Mouse (Mus musculus) kidney, adult 8-10 months (tissue): ENCODE results near the gene Timm23.
"Not testable (repeated sequence)": the region's sequence is repeated elsewhere in the genome, so short reads cannot be mapped to it uniquely, and the experiment has no call there.

Experiments
- DNase-seq, 2 experiments: peaks; one replicate each; pipeline ENCODE4 v3.0.0; 2022

The Timm23 gene

DNA sequence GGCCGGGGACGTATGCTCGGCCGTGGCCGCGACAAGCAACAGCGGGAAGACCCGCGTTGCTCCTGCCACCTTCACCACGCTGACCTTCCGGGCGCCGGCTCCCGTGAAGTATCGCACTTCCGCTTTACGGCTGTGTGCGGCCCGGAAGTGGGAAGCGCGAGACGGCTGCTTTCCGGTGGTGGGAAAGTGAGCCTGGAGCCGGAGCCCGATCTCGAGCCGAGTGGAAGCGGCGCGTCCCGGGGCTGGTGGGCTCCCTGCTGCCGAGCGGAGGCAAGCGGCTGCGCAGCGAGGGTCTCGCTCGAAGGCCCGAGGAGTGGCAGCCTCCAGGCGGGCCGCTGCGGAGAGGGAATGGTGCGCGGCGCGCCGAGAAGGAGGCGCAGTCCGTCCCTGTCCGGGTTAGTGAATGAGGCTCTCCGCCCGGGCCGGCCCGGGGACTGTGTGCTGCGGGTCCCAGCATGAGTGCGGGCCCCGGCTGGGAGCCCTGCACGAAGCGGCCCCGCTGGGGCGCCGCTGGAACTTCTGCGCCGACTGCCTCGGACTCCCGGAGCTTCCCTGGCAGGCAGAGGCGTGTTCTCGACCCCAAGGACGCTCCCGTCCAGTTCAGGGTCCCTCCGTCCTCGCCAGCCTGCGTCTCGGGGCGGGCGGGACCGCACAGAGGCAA, at the start of gene Timm23, which contains the start of gene Parg:
Gene Timm23, minus strand, starts transcription at position 108 of the 661 bp plus-strand sequence.
Gene Parg, plus strand, starts transcription at position 159 of the 661 bp plus-strand sequence.
- peak; percentile 87 to 90 for DNase-seq

- peak; percentile 45 to 53 for DNase-seq
Observed at GRCm38 (mm10) chr14:32249616-32250015, 47.9 kb upstream of the Timm23 start.

GRCm38 (mm10) chr14:32246019-32246418, 44.3 kb upstream of the Timm23 start:
- no peak for DNase-seq

DNA sequence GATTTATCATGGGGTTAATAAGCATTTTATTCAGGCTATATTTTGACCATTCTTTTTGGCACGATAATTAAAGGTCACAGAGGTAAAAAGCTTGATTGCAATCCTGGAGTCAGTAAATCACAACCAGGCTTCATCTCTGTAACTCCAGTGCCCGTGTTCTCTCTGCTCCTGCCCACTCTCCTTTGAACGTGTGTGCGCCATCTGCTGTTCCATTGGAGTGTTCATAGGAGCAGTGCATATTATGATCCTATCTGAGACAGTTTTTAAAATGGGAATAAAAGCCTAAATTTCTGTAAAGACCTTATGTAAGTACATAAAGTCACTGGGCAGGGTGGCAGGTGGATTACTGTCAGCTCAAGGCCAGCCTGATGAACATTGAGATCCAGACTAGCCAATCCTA, 40.7 kb upstream of the Timm23 start:
- no peak for DNase-seq

- peak in 1 of 2 experiments; percentile 62 for DNase-seq
Observed at GRCm38 (mm10) chr14:32228996-32229395, 27.3 kb upstream of the Timm23 start.

DNA sequence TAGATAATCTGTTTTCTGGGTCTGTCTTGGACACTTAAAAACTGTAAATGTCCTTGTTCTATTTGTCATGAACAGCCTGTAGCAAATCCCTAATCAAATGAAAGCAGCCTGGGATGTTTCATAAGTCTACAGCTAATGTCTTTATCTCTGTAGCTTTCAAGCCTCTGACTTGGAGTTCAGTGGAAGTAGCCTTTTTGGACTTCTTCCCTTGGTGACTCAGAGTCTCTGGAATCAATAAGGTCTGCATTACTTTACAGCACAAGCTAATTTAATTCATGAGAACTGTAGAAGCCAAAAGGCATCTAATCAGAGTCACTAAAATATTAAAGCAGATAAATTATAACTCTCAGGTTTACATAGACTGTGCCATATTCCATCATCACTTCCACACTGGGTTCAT, 24.9 kb upstream of the Timm23 start:
- no peak for DNase-seq

DNA sequence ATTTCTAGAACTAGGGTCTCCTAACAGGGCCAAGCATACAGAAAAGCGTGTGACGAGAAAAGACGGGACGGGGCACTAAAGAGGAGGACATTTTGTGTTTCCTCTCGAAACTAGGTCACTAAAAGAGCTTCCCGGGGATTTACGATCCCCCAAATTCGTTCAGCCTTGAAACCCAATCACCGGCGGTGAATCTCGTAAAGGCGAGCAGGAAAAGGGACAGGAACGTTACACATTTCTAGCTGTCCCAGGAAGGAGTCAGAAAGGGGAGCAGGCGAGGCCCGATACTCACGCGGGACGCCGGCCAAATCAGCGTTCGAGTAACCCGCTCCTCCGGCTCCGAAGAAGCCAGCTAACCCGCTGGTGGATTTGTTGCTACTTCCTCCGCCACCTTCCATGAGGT, 344 bp downstream of the Timm23 start:
- peak in 1 of 2 experiments; percentile 29 for DNase-seq

- DNase-seq, result not testable (repeated sequence)
Observed at GRCm38 (mm10) chr14:32193557-32193956, 8.1 kb downstream of the Timm23 start.

- DNase-seq, result peak; percentile 51 to 52
Observed at GRCm38 (mm10) chr14:32192437-32192836, 9.3 kb downstream of the Timm23 start.

GRCm38 (mm10) chr14:32191926-32192325, 9.8 kb downstream of the Timm23 start:
- DNase-seq, result no peak

DNA sequence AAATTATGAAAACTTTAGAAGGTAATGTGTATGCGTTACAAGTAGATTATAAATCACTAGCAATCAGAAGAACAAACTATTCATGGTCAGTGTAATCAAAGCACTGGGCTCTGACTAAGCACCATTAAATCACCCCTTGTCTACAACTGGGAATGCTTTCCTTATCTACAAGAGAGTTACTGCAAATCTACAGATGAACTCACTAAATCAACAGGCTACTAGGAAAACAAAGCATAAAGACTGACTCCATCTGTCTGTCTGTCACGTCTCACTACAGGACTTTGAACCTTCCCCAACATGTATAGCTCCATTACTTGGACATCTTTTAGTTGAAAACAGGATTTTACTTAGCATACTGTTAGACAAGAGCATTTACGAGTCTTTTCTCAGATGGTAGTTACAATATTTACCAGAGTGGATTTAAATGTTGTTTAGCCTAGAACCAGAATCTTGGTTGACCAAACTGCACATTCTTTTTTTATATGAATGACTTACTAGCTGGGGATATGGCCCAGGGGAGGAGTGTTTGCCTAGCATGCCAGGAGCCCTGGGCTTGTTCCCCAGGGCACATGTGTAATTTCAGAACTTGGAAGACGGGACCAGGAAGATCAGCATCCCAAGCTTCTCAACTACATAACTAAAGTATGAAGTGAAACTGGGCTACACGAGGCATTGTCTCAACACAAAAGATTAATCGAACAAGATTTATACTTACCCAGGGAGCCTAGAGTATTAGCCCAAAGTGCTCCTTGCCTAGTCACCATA, 10.9 kb downstream of the Timm23 start:
- DNase-seq, result no peak

GRCm38 (mm10) chr14:32183846-32184245, 17.9 kb downstream of the Timm23 start:
- DNase-seq, result no peak

DNA sequence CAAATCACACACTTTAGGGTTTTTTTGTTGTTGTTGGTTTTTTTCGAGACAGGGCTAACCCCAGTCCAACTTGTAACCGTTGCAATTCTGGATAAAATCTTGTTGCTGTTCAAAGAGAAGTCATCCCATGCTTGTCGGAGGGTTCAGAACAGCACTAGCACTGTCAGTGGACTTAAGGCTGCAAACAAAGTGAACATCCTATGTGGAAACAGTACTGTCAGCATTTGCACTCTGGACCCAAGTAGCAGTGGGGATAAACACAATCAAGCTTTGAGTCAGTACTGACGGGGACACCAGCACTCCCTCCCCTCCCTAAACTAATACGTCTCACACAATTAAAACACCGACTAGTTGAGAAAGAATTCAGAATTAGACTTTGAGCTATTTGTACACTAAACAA, 20.8 kb downstream of the Timm23 start:
- peak in 1 of 2 experiments; percentile 27 for DNase-seq

DNA sequence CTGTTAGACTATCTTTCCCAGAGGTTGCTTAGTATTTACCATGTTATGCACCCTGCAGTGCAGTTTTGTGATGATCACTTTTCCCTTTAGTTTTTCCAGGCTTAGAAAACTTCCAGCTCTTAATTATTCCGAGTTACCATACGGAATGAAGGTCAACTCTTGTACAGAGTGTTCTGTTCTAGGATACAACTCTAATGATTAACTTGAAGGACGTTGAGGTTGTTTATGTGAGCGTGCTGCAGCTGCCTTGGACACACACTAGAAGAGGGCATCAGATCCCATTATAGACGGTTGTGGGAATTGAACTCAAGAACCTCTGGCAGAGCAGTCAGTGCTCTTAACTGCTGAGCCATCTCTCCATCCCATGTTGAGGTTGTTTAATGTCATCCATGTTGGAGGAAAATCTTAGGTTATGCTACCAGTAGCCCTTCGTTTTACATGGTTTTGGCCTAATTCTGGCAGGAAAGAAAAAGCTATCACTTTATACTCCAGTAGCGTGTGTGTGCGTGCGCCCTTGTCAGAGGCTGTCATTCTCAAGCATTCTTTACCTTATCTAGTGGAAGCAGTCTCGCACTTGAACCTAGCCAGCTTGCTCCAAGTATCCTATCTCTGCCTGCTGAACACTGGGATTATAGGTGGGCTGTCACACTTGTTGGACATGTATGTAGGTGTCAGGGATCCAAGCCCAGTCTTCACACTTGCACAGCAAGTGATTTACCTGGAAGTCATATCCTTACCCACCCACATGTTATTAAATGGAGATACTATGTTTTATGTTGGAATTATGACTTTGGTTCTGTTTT, 22.1 kb downstream of the Timm23 start:
- peak; percentile 23 to 69 for DNase-seq

GRCm38 (mm10) chr14:32176590-32176989, 25.1 kb downstream of the Timm23 start:
- not testable (repeated sequence) for DNase-seq

DNA sequence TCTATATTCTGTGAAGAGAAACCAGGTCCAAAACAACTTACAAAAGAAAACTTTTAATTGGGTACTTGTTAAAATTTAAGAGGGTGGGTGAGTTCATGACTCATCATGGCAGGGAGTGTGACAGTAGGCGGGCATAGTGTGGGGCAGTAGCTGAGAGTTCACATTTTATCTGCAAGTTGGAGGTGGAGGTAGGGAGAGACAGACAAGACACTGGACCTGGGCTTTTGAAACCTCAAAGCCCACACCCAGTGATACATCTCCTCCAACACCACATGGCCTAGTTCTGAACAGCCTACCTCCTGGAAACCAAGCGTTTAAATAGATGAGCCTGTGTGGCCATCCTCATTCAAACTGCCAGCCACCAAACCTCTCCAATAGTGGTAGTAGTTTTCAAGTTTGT, 26.4 kb downstream of the Timm23 start:
- DNase-seq, result no peak

GRCm38 (mm10) chr14:32170137-32170536, 31.6 kb downstream of the Timm23 start:
- DNase-seq, result no peak

DNA sequence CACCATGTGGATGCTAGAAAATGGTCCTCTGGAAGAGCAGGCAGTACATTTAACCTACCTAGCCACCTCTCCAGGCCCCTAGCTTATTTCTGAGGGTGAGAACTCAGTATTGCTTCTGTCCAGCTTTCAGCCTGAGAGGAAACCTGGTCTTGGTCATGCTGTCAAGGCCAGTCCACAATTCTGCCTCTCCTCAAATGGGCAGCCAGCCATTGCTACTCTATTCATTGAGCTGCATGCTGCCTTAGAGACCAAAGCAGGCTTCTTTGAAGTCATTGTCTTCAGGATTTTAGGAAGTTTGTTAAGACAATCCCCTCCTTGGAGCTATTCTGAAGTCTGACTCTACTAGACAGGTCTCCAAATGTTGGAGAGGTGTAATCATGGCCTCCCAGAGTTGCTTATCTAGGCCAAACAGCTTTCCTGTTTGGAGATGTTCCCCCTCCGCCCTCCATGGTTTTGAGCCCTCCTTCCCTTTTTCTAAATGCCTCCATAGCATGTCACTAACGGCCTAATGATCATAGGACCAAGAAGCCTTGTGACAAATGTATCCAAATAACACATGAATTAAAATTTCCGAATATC, 33.0 kb downstream of the Timm23 start:
- no peak for DNase-seq

DNA sequence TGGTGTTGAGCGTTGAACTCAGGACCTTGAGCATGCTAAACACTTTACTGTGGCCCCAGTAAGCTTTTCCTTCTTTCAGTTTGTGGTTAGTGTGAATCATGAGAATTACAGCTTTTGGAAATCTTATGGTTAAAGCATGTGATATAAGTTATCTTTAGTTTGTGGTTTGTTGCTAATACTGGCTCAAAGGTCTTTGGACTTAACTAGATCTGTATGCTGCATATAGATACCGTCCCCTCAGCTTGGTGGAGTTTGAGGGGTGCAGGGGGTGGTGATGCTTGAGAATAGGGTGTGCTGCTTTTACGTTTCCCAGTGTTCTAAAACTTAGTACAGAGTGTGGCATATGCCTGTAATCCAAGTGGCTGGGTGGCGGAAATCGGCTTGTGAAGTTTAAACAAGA, 34.4 kb downstream of the Timm23 start:
- no peak for DNase-seq

- no peak for DNase-seq
Observed at GRCm38 (mm10) chr14:32166840-32167239, 34.9 kb downstream of the Timm23 start.

DNA sequence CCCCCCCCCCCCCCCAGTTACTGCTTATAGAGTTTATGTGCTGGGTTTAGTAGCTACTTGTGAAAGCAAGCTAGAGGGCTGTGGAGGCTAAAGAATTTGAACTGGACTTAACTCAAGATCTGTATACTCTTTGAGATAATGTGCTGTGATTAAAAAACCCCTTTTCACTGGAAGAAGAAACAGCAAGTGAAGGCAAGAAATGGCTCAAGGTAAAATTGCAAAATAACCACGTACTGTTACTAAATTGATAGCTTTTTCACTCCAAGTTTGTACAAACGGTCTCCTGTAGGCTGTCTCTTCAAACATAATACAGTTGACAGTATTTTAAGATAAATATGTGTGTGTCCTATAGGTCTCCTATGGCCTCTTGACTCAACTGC, 35.6 kb downstream of the Timm23 start:
- DNase-seq, result no peak

DNA sequence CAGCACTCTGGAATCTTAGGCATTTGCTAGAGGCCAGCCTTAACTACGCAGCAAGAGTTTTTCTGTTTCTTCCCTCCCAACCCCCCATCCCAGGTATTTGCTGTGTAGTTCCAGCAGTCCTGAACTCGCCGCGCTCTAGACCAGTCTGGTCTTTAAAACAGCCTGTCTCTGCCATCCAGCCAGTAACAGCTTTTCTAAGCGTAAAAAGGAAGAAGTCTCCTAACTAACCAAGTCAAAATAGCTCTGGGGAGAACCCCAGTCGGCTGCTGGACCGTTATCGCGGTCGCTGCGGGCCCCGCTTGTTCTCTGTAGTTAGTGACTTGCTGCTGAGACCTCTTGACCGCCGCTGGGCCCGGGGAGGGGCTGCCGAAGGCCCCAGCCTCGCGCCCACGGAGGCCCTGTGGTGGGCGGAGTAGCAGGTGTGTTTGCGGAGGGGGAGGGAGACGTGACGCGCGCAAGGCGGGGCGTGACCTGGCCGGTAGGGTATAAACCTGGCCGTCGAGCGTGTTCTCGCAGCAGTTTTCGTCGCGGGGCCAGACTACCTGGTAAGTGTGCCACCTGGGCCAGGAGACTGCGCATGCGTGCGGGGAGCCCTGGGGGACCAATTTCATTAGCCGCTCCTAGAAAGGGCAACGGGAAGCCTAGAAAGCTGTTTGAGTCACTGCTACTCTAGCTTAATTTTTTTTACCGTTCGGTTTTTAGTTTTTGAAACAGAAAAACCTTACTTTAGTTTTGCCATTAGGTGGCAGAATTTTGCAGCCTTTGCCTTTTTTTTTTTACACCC, 36.2 kb downstream of the Timm23 start:
- DNase-seq, result peak; percentile 91 to 92
